Mouse (Mus musculus) testis, adult 2 months (tissue): ENCODE data around the gene Fzr1.

Experiments used
- CTCF ChIP-seq: fragments of 200-500 bp; IDR thresholded peaks from 2 replicates; pipeline ENCODE4 v1.5.1; 2012; ENCODE audit warnings: low read depth, mild to moderate bottlenecking, inconsistent platforms, low read length, moderate library complexity; ENCODE audit not compliant: control insufficient read depth, insufficient read depth, insufficient replicate concordance
- POLR2A ChIP-seq: fragments of 200-500 bp; IDR thresholded peaks from 2 replicates; pipeline ENCODE4 v1.6.1; 2012; ENCODE audit warnings: low read depth, mild to moderate bottlenecking, inconsistent platforms, low read length, moderate library complexity; ENCODE audit not compliant: control insufficient read depth

DNA sequence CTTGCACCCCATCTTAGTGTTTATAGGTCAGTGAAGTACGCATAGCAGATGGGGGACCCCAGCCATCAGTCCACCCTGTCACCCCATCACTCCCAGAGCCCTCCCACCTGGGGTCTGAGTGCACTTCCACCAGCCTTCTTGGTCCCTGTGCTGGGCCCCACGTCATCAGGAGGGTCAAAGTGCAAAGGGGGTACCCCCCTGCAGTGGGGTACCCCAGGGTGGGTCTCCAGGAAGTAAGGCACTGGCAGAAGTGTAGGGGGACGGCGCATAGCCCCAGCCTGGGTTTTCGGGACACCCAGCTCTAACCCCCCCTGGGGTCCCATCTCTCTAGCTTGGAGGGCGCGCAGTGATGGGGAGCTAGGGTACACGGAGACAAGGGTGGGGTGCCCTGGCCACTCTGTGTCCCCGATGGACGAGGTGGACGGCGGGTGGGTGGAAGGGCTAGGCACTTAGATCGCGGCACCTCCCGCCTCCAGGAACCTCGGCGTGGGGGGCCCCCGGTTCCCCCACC lies 21.5 kb upstream of the Fzr1 start:
- TF ChIP-seq CTCF (no peak), POLR2A (no peak)
